Mouse (Mus musculus): ENCODE results near the gene Nfatc3.

DNA sequence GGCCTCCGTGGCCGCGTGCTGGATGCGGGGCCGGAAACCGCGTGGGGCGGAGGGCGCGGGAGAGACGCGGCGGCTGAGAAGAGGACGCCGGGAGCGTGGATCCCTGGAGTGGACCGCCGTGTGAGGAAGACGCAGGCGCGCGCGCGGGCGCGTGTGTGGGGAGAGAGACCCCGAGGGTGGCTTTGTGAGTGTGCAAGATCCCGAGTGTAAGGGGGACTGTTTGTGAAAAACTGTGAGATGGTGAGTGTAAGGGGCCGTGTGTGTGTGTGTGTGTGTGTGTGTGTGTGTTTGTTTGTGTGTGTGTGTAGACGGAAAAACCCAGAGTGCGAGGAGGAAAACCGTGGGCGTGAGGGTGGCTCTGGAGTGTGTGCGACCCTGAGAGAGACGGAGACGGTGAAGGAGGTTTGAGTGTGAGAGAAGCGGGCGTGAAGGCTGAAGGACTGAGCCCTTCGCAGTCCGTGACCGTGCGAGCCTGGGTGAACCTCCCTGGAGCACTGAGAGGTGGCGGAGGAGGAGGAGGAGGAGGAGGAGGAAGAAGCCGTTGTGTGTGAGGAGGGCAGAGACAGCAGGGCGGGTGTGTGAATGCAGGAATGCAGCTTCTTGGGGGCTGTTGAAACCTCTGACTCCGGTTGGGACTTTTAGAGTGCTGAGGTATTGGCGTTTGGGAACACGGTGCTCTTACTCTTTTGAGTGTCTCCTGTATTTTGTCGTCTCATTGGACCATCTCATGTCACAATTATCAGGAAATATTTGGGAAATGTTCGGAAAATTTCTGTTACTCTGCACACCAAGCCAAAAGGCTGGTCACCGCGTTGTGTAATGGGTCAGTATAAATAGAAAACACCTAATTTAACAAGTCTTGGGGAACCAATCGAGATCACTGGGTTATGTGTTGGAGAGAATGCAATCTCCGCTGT is 110.6 kb downstream of the Nfatc3 start:
- TF ChIP-seq POLR2A (IDR thresholded peaks at IDR 0.05; ENCODE audit: borderline replicate concordance, insufficient read depth, low read length): no peak
- TF ChIP-seq CTCF (IDR thresholded peaks at IDR 0.05; ENCODE audit: borderline replicate concordance, insufficient read depth, low read depth, low read length): no peak
